Mouse (Mus musculus) megakaryocyte, embryonic 14.5 days (primary cell): ENCODE measurements at regions not wholly inside any gene's neighbourhood (a gene's known extent, or its start where the extent isn't known, plus 50 kb on each side); places are given as distances from the start of the nearest gene placed in this dataset.

Experiments
- FLI1 ChIP-seq: IDR thresholded peaks from 2 replicates; pipeline ENCODE4 v1.6.1; 2012; ENCODE audit warnings: low read length, inconsistent platforms, mixed read lengths
- GATA1 ChIP-seq: IDR thresholded peaks from 3 replicates; pipeline ENCODE4 v1.6.1; 2012; ENCODE audit warnings: mixed read lengths, low read length, inconsistent platforms, borderline replicate concordance

DNA sequence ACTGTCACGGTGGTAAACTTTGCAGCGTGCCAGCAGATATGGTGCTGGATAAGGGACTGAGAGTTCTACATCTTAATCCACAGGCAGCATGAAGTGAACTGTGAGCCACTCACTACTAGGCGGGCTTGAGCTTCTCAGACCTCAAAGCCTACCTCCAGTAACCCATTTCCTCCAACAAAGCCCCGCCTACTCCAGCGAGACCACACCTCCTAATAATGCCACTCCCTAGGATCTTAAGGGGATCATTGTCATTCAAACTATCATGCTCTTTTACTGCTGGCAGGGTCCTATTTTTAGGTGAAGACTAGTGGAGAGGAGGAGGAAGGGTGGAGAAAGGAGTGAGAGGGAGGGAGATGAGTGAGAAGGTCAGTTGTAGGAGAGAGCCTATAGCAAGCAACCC is 122.0 kb downstream of the Mycn start:
- TF ChIP-seq GATA1 (no peak), FLI1 (no peak)
